Mouse (Mus musculus) bone marrow, adult 2 months (tissue): ENCODE measurements around the gene Hkdc1.

Experiments
- CTCF ChIP-seq: fragments of 200-500 bp; IDR thresholded peaks from 2 replicates; pipeline ENCODE4 v1.5.1; 2011; ENCODE audit warnings: low read length, control low read depth; ENCODE audit not compliant: control insufficient read depth, insufficient read depth
- POLR2A ChIP-seq: fragments of 200-500 bp; IDR thresholded peaks from 2 replicates; pipeline ENCODE4 v1.6.1; 2011; ENCODE audit warnings: low read depth, mild to moderate bottlenecking, control low read depth, low read length, borderline replicate concordance; ENCODE audit not compliant: control insufficient read depth

DNA sequence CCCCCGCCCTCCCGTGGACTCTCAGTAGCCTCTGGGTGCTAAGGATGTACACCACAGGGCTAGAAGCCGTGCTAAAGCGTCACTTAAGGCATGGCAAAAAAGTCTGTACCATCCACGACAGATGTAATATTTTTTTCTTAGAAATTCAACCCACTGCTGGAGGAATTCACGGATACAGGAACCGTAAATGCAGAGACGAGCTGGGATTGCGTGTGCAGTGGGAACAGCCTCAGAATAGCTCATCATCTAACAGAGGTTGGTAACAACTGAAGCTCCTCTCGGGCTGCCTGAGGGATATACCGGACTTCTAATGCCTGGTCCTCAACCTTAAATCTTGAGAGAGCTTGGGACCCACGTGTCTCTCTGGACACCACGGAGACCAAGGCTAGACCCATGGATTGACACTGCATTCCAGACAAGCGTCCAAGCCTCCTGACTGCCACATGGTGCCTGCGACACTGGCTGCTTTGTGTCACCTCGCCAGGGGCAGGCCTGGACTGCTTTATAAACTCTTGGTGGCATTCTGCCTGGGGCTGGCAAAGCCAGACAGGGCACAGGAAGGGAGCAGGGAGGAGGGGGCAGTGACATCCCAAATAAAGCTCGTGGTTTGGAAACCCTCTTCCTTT is 66.1 kb downstream of the Hkdc1 start:
- TF ChIP-seq POLR2A: no peak
- TF ChIP-seq CTCF: no peak
